Mouse (Mus musculus) fat pad, adult 2 months (tissue): Measurements from ENCODE around the gene Aste1.

Source experiments
- DNase-seq: peaks from one replicate; pipeline ENCODE4 v3.0.0-alpha.2; 2011; ENCODE audit warnings: low read depth, low spot score; ENCODE audit errors: extremely low read depth

Aste1 gene

DNA sequence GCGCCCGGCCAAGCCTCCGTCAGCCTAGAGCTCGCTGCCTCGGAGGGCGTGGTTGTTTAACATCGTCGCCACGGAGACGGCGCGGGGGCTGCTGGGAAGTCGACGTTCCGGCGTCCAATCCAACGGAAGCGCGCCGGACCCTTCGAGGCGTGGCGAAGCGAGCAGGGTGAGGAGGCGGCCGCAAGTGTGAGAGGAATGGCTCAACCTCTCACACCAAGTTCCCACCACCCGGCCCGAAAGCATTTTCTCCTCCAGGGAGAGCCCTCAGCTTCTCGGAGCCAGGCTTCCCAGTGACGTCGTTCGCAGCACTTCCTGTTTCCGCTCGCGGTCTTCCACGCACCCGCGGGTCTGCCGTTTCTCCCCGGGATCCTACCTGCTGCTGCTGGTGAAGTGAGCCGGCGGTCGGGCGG lies at the start of gene Aste1, which contains the start of gene Nek11:
Gene Aste1 (plus strand): TSS at position 175 of the 410 bp plus-strand sequence.
Gene Nek11 (minus strand): TSS at position 307 of the 410 bp plus-strand sequence.
- DNase-seq: peak; percentile 19

DNA sequence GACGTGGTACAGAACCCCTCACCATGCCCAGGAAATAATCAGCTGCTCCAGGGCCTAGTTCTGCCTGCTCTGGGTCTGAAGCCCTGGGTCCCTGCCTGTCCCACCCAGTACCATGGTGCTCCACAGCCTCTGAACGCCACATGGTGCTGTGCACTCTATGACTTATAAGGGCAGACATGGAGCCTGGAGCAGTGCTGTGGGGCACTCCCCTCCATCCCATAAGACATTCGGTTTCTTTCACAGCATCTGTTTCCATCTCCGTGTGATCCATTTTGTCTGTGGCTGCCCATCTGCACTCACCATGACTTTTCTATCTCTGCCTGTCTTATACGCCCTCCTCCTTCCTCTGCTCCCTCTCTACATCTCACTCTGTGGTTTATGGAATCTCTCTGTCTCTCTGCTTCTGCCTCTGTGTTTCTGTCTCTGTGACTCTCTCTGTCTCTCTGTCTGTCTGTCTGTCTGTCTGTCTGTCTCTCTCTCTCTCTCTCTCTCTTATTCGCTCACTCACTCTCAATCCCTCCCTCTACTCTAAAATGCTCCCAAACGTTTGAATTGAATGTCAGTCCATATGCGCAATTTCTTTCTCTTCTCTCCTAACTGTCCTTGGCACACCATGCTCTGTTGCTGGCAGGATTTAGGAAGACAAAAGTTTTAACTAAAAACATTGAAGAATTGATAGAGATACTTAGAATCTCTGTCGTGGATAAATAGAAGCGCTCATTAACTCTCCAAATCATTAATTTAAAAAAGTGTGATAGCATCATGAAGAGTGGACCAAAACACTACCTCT lies 46.8 kb upstream of the Aste1 start:
- DNase-seq: no peak

DNA sequence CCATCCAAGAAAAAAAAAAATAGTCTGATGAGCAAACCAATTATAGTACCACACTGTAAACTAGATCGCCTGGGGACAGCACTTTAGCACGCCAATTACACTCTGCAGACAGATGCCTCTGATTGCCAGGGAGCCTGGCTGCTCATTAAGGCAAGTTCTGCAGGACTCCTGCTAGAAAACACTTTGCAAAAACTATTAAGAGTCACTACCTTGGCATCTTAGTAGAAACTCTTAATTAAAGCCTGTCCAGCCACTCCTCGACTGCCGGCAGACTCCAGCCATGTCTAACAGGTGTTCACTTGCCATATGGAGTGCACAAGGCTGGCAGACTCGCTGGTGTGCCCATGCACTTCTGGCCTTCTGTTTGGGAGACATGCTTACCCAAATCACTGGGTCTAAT lies 46.2 kb upstream of the Aste1 start:
- no peak for DNase-seq

DNA sequence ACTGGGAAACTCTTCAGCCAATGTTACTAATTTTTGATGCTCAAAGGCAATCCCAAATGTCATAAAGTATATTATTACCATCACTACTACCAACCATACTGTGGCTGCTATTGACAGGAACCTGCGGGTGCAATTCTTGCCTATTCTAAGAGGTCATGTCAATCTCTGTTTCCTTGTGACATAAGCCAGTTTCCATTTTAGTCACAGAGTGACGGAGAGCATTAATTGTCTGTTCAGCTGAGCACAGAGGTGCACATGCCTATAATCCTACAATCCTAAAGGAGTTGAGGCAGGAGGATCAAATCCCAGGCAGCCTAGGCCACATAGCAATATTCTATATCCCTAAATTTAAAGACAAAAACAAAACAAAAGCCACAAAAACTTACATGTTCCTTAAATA lies 33.0 kb upstream of the Aste1 start:
- no peak for DNase-seq

DNA sequence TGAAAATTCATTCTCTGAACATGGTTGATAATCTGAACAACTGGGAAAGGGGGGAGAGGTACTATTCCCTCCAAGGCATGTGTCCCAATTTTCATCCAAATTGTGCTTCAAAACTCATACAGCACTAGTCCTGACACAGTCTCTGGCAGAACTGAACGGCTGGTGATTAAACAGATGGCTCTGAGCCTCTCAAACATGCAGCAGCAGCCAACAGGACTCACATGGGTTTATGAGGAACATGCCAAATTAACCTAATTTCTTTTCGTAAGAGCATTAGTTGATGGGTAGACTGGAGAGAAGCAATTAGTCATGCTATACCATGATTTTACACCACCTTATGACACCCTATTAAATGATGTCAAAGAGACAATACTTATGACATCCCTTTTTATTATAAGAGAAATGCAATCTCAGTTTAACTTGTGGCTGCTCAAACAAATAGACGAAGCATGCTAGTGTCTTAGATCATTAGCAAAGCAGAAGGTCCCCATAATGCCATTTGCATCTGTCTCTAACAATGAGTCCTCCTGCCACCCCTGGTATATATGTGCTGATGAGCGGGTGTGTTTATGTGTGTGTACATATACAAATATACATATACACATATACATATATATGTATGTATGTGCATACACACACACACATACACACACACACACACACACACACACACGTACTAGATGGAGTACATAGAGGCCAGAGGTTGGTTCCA lies 31.5 kb upstream of the Aste1 start:
- no peak for DNase-seq

DNA sequence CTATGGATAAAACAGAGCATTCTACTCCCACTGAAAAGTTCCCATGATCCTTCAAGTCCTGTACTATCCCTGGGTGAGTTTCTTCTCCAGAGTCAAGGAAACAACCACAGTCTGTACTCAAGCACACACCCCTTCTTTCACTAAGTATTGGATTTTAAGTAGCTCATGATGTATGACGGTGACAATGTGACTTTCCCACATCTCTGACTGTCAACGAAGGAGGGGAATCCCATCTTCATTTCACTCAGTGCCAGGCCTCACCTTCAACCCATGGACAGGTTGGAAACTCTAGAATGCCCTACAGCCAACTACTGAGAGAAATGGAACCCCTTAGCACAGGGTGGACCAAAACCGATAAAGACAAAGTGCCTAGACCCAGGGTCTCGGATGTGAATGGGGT lies 29.0 kb upstream of the Aste1 start:
- no peak for DNase-seq

DNA sequence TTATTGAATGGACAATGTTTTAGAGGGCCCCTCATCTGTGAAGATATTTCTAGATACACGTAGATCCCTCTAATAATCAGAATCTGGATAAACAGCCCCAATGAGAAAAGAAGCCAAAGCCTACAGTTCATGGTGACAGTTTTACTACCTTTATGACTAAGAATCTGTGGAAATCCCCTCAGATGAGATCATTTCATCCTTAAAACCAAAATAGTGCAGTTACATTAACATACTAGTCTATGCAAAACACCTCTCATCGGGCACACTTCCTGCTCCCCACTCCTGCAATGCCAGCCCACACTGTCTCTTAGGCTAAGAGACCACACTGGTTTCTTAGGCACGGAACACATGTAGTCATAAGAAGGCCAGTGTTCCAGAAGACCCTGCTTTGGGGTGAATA lies 26.6 kb upstream of the Aste1 start:
- DNase-seq: no peak

DNA sequence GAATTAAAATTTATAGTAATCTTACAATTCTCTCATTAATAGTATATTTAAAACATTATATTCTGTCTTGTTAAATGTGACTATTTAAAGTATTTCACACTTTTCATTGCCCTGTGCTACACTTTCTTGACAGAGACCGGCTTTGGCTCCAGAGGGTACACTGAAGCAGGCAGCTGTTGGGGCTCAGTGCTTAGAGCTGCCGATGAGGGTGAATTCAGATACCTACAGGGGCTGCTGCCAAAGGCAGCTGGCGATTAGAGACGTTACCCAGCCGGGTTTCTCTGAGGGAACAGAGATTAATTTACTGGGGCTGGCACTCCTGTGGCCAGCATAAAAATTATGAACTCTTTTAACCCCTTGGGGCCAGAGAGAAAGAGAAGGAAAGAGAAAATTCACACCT lies 20.8 kb upstream of the Aste1 start:
- DNase-seq: no peak

DNA sequence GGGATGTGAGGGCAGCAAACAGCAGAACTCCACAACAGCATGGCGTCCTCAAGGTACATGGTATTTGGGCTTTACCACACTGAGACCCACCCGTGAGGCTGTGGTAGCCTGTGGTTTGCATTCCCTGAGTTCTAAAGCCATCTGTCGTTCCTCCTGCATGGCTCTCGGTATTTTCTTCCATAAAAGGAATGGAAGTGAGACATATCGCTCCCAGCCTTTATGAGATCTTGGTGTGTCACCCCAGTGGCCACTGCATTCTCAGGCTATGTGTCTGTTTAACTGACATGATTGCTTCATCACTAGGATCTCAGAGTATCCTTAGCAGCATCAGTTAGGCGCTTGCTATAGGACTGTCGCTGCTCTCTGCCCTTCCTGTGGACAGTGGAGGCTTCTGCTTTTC lies 18.8 kb upstream of the Aste1 start:
- DNase-seq: no peak

DNA sequence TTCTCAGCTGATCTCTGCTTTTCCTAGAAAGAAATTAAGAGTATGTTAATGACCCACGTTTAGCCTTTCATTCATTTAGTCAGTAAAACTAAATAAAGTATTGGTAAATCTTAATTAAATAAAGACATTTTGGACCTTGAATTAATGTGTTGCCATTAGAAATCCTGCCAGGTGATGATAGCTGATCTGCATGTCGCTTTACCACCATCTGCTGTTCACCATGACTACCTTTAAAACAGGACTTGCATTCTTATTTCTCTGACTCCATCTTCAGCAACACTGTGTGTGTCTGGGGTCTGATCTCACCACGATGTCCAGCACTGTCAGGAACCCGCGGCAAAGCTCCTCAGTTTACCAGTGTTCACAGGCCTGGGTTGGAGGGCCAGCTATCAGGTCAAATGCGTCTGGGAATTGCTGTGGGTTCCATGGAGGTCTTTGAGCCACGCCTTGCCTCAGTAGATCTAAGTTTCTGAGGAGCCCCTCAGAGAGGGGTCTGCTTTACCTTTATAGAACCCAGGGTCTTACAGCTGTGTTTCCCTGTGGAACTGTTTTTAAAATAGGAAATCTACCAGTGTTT lies 18.1 kb upstream of the Aste1 start:
- no peak for DNase-seq

DNA sequence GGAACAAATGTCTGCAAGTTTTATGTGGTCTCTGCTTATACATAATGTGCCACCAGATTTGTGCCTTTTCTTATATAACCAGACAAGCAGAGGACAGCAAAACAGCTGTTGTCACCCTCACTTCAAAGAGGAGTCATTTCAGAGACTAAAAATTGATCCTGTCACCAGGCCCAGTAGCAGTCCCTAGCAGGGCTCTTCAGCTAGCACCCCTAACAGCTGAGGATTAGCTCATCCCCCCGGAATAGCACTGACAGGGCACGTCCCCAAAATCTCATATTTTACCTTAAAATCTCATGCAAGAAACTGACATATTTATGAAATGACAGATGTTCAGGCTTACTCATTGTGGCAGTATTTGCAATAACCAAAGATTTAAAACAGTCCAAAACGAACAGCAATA lies 17.6 kb upstream of the Aste1 start:
- DNase-seq: no peak

DNA sequence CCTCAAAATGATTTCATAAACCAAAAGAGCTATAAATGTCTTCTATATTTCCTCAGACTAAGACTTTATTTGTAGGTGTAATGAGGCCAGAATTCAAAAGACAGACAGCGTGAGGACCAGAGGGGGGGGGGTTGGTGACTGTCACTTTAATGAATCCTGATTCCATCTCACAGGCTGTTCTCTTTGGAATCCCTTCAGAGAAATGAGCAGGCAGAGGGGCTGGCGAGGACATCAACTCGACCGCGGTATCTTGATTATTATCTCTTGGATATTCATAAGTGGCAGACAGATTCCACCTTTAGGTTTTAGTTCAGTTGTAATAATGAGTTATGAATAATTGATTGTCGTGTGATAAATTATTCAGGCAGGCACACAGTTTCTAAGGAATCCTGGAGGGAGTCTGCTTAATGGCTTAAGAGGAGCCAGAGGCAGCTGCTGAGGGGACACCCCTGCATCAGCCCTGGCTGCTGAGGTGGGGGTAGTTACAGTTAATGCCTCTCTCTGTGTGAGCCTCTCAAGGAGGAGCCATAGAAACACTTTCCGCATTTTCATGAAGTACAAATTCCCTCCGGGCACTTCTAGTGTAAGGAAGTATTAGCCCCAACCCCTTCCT lies 15.6 kb upstream of the Aste1 start:
- DNase-seq: no peak

DNA sequence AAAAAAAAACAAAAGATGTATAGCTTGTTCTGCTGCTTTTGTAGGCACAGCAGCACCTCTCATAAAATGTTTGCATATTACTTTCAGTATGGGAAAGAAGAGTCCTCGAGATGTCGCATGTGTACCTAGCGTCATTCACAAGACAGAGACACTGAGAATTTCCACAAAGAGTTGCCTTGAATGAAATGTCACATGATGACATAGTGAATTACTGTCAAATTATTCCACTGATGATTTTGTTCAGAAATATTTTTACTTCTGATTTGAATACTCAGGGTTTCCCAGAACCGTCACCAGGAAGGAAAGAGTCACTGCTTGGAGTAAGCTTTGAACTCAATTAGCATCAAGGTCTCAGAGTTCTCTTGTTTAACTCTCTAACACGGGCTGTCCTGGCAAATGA lies 7.8 kb upstream of the Aste1 start:
- no peak for DNase-seq

DNA sequence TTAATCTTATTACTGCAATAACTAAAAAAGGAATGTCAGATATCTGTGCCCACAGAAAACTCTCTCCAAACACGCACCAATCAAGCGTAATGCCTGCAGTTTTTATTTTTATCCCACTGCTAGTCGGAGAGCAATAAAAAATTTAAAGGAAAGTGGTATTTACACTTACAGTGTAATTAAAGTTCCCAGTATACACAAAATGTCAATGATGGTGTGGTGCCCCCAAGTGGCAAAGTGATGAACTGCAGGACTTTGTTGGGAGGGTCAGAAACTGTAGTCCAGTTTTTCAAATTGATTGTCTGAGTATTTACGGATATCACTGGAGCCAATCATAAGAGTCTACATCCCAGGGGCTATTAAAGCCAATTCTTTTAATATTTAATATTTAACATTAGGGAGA lies 5.9 kb upstream of the Aste1 start:
- DNase-seq: no peak

DNA sequence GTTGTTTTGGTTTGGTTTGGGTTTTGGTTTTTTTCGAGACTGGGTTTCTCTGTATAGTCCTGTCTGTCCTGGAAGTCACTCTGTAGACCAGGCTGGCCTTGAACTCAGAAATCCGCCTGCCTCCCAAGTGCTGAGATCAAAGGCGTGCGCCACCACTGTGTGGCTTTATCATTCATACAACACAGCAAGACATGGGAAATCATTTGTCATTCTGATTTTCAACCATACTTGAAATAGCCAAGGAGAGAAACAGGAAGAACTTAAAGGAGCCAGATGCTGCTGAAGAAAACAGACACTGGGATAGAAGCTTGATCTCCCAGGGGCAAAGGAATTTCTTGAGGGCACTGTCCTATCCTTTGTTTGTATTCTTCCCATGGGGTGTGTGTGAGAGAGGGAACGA lies 4.6 kb upstream of the Aste1 start:
- DNase-seq: no peak

DNA sequence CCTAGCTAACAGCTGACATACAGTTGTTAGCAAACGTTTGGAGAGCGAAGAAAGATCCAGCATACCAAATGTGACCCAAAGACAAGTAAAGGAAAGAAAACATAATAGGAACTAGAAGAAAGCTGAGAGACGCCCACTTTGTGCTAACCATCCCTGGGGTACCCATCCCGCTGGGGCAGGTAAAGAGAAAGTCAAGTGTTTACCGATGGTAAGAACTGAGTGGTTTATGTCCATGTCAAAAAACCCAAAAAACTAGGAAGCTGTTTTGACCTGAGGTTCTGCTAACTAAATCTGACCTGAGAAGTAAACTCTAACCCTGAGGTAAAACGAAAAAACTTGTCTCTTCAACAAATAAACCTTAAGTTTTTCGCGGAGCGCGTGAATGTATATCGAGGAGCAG lies 472 bp upstream of the Aste1 start:
- DNase-seq: no peak

DNA sequence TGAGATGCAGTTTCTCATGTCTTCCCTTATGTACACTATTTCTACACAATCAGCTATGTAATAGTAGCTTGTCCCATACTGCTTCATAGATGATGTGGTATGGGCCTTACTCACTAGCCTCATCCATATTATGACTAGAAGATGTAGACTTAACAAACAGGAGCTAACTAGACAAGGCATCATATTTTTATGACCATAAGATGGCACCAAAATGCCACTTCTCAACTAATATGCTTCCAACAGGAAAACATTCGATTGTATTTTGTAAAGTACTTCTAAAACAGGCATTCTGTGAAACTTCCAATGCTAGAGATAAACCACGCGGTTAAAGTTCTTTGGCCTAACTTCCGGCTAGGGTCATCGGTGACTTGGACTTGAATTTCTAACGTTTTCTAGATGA lies 13.4 kb downstream of the Aste1 start:
- no peak for DNase-seq

DNA sequence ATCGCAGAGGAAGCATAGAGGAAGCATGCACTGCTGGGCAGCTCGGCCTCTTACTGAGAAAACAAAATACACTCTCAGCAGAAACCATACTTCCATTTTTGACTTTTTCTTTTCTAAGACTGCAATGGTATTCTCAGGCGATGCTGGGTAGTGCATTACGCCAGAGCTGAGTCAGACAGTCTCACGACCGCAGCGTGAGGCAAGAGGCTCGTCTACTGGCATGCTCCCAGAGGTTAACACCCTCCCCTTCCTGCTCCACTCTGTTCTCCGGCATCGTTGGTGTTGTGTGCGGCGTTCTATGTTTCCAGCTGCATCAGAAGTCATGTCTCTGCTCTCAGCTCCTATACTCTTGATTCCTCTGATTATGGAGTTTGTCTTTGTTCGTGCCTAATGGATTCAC lies 63.8 kb downstream of the Aste1 start:
- DNase-seq: no peak

DNA sequence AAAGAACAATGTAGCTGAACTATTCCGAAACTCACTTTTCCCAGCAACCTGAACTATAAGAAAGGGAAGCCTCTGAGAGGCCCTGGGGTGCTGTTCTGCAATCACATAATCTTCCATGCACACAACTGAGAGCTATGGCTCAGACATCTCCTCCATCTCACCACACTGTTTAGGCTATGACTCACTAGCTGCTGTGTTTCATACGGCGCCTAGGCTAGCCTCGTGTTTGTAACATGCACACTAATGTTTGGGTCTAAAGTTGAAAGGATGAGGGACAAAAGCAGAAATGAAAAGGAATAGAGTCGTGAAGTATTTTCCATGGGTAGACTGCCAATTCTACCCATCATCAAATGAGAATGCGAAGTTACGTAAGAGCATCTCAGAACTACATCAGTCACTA lies 66.3 kb downstream of the Aste1 start:
- no peak for DNase-seq
